Mouse (Mus musculus) hindbrain, embryonic 15.5 days (tissue): ENCODE data around the gene Tenm3. TPM values are rescaled to one million over a fixed set of nuclear protein-coding genes. Genes with fewer than 3 reads are reported as not detected.

Experiments used
- ATAC-seq: fragments of 200-750 bp; cut with Nextera tagmentation; 2 replicates; pipeline ENCODE4 v1.8.0; 2017; ENCODE audit warnings: low read depth, moderate number of reproducible peaks, moderate TSS enrichment; ENCODE audit not compliant: low FRiP score
- H3K27ac ChIP-seq: fragments of 300-500 bp; sonication (generic); replicated peaks from 2 replicates; pipeline ENCODE4 v1.5.1; 2015; ENCODE audit warnings: mild to moderate bottlenecking, inconsistent platforms
- H3K27me3 ChIP-seq: fragments of 300-500 bp; sonication (generic); 2 replicates; pipeline ENCODE4 v1.6.1; 2015; ENCODE audit warnings: control low read depth, inconsistent platforms
- H3K36me3 ChIP-seq: fragments of 300-500 bp; sonication (generic); 2 replicates; pipeline ENCODE4 v1.6.1; 2015; ENCODE audit warnings: control low read depth, inconsistent platforms
- H3K4me1 ChIP-seq: fragments of 300-500 bp; sonication (generic); replicated peaks from 2 replicates; pipeline ENCODE4 v1.6.1; 2015; ENCODE audit warnings: control low read depth, inconsistent platforms
- H3K4me2 ChIP-seq: fragments of 300-500 bp; sonication (generic); 2 replicates; pipeline ENCODE4 v1.6.1; 2015; ENCODE audit warnings: moderate library complexity, mild to moderate bottlenecking, inconsistent platforms
- H3K4me3 ChIP-seq: fragments of 300-500 bp; sonication (generic); 2 replicates; pipeline ENCODE4 v1.5.1; 2015; ENCODE audit warnings: mild to moderate bottlenecking, inconsistent platforms
- H3K9ac ChIP-seq: fragments of 300-500 bp; sonication (generic); 2 replicates; pipeline ENCODE4 v1.6.1; 2015; ENCODE audit warnings: inconsistent platforms
- H3K9me3 ChIP-seq: fragments of 300-500 bp; sonication (generic); 2 replicates; pipeline ENCODE4 v1.6.1; 2016; ENCODE audit warnings: control low read depth, inconsistent platforms
- WGBS: fragments of 180-500 bp; shearing (Covaris S2); methylation state at CpG from one replicate; pipeline ENCODE4 v1.1.7; 2015; 5-methylcytosine and 5-hydroxymethylcytosine counted together
- polyA plus RNA-seq: library from polyadenylated mRNA; unstranded; fragments of >200 nt; fragmentation: Nextera tagmentation; extraction: Ambion mirVana; gene quantifications from 2 replicates; pipeline ENCODE4 v1.2.1, GENCODE M21; 2015

Gene Tenm3
- polyA plus RNA-seq, 1 experiment from 2014 or later, result 32.7 TPM

DNA sequence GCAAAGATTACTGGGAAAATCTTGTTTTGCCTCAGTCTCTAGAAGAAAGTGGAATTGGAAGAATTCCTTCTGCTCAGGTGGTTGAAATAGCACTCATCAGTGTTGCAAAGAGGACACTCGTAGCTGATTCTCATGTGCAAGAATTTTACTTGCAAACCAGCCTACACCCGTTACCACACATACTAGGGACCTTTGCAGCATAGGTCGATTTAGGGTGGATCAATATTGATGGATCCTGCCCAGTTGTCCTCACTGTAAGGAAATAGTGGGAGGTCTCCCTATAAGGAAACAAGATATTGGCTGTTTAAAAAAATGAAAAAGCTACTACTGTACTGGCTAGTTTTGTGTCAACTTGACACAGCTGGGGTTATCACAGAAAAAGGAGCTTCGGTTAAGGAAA is 242.1 kb downstream of the Tenm3 start:
- no peak overlapping the region for H3K9ac ChIP-seq
- no peak overlapping the region for H3K27ac ChIP-seq
- WGBS, result 94% methylated on average over 4 of the region's 4 CpGs
- H3K9me3 ChIP-seq, result no peaks in the 10 kb centered on the region
- H3K4me3 ChIP-seq, result no peak overlapping the region
- ATAC-seq, result no peak
- H3K4me1 ChIP-seq, result peaks cover 6% of the 10 kb centered on the region; the same call in 1 of the 2 replicates
- no peaks in the 10 kb centered on the region for H3K27me3 ChIP-seq
- H3K4me2 ChIP-seq, result no peak overlapping the region
- no peaks in the 10 kb centered on the region for H3K36me3 ChIP-seq

DNA sequence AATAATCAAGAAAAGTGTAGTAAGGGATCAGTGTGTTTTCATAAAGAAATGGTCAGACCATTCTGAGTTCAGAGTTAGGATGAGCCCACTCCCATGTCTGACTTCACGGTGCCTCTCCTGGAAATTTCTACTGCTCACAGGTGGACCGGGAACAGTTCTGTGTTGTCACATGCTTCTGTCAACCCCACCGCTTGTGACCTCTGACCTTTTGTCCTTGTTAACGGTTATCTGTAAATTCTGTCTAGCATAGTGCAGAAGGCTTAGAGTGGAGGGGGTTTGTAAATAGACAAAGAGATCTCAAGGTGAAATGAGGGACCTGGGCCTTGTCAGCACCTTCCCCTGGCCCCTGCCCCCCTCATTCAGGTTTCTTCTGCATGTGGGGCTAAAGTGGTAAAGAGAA is 244.7 kb downstream of the Tenm3 start:
- WGBS, result 74% methylated on average over 4 of the region's 4 CpGs
- no peak overlapping the region for H3K9ac ChIP-seq
- no peaks in the 10 kb centered on the region for H3K9me3 ChIP-seq
- no peak for ATAC-seq
- no peaks in the 10 kb centered on the region for H3K36me3 ChIP-seq
- H3K4me1 ChIP-seq, result peaks cover 6% of the 10 kb centered on the region; the same call in 1 of the 2 replicates
- no peak overlapping the region for H3K27ac ChIP-seq
- no peak overlapping the region for H3K4me2 ChIP-seq
- no peaks in the 10 kb centered on the region for H3K27me3 ChIP-seq
- H3K4me3 ChIP-seq, result no peak overlapping the region

DNA sequence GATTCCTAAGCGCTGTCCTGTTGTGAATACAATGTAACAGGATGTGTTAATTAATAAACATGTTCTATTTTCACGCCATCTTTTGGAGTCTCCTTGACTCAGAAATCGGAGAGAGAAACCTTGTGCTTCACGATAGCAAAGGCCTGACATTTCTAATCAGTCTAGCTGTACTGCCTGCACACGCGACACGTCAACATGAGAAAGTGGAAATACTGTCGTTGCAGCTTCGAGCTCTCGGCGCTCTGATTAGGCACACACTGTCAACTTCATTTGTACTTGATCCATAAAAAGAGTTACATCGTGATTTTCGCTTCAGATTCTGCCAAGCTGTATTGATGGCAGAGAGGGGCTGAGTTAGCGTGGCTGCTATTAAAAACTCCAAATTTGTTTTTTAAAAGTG is 247.4 kb downstream of the Tenm3 start:
- H3K9ac ChIP-seq, result no peak overlapping the region
- no peak overlapping the region for H3K4me3 ChIP-seq
- H3K4me2 ChIP-seq, result no peak overlapping the region
- 67% methylated on average over 14 of the region's 14 CpGs for WGBS
- H3K27ac ChIP-seq, result no peak overlapping the region
- no peaks in the 10 kb centered on the region for H3K36me3 ChIP-seq
- H3K9me3 ChIP-seq, result no peaks in the 10 kb centered on the region
- no peak for ATAC-seq
- peaks cover 6% of the 10 kb centered on the region; the same call in 1 of the 2 replicates for H3K4me1 ChIP-seq
- no peaks in the 10 kb centered on the region for H3K27me3 ChIP-seq

DNA sequence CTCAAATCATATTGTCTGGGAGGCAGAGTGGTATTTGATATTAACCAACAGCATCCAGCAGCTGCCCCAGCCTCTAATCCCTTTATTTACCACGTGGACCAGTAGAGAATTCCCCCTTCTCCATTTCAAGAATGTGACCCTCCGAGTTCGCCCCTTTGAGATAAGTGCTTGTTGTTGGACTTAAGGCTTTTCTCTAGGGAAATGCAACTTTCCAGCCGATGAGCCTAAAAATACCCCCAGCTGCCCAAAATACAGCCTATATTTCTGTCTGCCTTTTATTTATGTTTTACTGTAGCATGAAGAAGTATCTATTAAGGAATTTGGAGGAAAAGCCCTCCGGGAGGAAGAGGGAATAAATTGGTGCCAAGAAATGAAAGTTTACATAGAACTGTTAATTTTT is 251.9 kb downstream of the Tenm3 start:
- no peaks in the 10 kb centered on the region for H3K9me3 ChIP-seq
- H3K36me3 ChIP-seq, result no peaks in the 10 kb centered on the region
- no peak overlapping the region for H3K9ac ChIP-seq
- H3K4me1 ChIP-seq, result peaks cover 3% of the 10 kb centered on the region; the same call in 1 of the 2 replicates
- H3K4me3 ChIP-seq, result no peak overlapping the region
- H3K4me2 ChIP-seq, result no peak overlapping the region
- no peak for ATAC-seq
- H3K27ac ChIP-seq, result no peak overlapping the region
- H3K27me3 ChIP-seq, result no peaks in the 10 kb centered on the region
- WGBS, result 67% methylated on average over 5 of the region's 5 CpGs

DNA sequence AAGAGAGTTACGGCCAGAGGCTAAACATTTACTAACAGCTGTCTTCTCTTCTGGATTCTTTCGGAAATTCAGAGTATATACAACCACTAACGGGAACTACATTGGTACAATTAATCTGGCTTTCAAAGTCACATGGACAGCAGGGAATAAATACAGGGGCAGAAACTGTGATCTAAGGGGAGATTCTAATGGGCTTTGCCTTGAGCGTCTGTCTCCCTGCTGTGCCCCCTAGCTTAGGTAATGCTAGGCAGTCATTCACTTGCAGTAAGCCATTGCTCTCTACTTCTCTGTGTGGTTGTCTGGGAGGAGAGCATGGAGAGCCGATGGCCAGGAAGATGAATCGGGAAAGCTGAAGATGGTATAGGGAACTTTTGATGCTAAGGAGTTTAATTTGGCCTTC is 264.0 kb downstream of the Tenm3 start:
- no peak overlapping the region for H3K4me2 ChIP-seq

DNA sequence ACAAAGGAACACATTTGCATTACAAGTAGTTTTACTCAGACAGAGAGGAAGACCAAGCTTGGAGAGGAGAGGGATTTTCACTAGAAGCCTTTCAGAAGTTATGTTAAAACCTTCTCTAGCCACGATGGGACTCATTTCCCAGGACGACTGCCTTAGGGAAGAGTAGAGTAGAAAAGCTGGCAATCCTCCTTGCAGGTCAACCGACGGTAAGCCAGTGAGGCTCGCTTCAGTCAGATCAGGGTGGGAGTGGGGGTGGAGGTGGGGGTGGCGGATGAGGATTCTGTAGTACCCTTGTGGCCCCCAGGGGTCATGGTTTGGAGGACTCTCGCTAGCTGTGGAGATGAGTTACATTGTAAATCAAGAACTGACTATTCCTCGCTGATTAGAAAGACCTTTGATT is 264.6 kb downstream of the Tenm3 start:
- Histone ChIP-seq H3K27ac (no peak overlapping the region), H3K4me1 (peaks cover 8% of the 10 kb centered on the region; the same call in 1 of the 2 replicates), H3K9me3 (no peaks in the 10 kb centered on the region), H3K27me3 (no peaks in the 10 kb centered on the region), H3K9ac (no peak overlapping the region), H3K4me3 (no peak overlapping the region), H3K4me2 (no peak overlapping the region), H3K36me3 (no peaks in the 10 kb centered on the region)
- ATAC-seq, result no peak
- WGBS, result 10% methylated on average over 8 of the region's 8 CpGs

More for the DNA sequence above, 264.0 kb downstream of the Tenm3 start:
- H3K27me3 ChIP-seq, result no peaks in the 10 kb centered on the region
- no peaks in the 10 kb centered on the region for H3K36me3 ChIP-seq
- ATAC-seq, result no peak
- peaks cover 8% of the 10 kb centered on the region; the same call in 1 of the 2 replicates for H3K4me1 ChIP-seq
- H3K27ac ChIP-seq, result no peak overlapping the region
- no peak overlapping the region for H3K4me3 ChIP-seq
- WGBS, result 18% methylated on average over 6 of the region's 6 CpGs
- H3K9ac ChIP-seq, result no peak overlapping the region
- H3K9me3 ChIP-seq, result no peaks in the 10 kb centered on the region

- H3K27me3 ChIP-seq, result no peaks in the 10 kb centered on the region
- H3K4me2 ChIP-seq, result no peak overlapping the region
- no peak for ATAC-seq
- no peaks in the 10 kb centered on the region for H3K9me3 ChIP-seq
- no peak overlapping the region for H3K27ac ChIP-seq
- H3K36me3 ChIP-seq, result no peaks in the 10 kb centered on the region
- no peak overlapping the region for H3K9ac ChIP-seq
- WGBS, result 68% methylated on average over 1 of the region's 1 CpGs
- H3K4me3 ChIP-seq, result no peak overlapping the region
- 0 out of 2 replicates have a peak, but pooled peaks cover under 1% of the 10 kb centered on the region for H3K4me1 ChIP-seq
These were observed 270.8 kb downstream of the Tenm3 start for GRCm38 (mm10) chr8:48572941-48573340.

DNA sequence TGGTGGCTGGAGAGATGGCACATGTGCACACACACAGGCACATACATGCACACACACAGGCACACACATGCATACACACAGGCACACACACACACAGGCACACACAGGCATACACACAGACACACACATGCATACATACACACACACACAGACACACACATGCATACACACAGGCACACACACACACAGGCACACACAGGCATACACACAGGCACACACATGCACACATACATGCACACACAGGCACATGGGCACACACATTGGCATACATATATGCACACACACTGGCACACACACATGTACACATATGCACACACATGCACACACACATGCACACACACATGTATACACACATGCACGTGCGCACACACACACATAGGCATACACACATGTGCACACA is 271.4 kb downstream of the Tenm3 start:
- ATAC-seq, result no peak
- 94% methylated on average over 2 of the region's 2 CpGs for WGBS
- H3K9me3 ChIP-seq, result no peaks in the 10 kb centered on the region

GRCm38 (mm10) chr8:48568608-48569007 is 275.1 kb downstream of the Tenm3 start:
- Histone ChIP-seq H3K27me3 (no peaks in the 10 kb centered on the region), H3K9me3 (no peaks in the 10 kb centered on the region), H3K4me2 (no peak overlapping the region), H3K9ac (no peak overlapping the region), H3K27ac (0 out of 2 replicates have a peak overlapping the region, but pooled peaks have one; percentile 38), H3K4me1 (0 out of 2 replicates have a peak, but pooled peaks cover 3% of the 10 kb centered on the region), H3K4me3 (no peak overlapping the region), H3K36me3 (no peaks in the 10 kb centered on the region)
- no peak for ATAC-seq
- WGBS, result 47% methylated on average over 4 of the region's 4 CpGs

More for the DNA sequence above, 271.4 kb downstream of the Tenm3 start:
- Histone ChIP-seq H3K27me3 (no peaks in the 10 kb centered on the region), H3K4me2 (no peak overlapping the region), H3K4me3 (no peak overlapping the region), H3K27ac (no peak overlapping the region), H3K36me3 (no peaks in the 10 kb centered on the region), H3K4me1 (0 out of 2 replicates have a peak, but pooled peaks cover 3% of the 10 kb centered on the region), H3K9ac (no peak overlapping the region)

DNA sequence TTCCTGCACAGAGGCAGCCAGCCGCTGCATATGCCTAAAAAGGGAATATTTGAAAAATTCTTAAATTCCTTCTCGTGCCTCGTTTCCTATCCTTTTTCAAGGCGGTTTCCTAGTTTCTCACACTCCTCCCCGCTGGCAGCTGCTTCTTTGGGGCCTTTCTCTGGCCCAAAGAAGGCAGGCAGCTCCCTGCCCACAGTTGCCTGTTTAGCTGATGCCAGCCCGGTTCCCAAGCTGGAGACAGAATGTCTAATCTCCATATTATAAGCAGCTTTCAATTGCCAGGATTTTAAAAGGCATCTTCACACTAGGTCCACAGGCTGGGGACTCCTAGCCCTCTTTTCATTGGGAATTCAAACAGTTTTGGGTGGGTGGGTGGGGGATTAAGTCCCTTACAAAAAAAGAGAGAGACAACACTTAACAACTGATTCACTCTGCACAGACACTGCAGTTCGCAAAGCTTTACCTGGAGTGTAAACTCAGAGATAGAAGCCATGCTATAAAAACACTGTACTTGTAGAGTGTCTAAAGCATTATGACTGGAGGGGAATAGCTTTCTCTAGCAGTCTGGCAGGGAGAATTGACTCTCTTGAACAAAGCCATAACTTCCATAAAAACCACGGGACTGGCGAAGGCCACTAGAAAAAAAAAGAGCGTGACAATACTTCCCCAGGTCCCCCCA is 275.7 kb downstream of the Tenm3 start:
- WGBS, result 60% methylated on average over 10 of the region's 10 CpGs
- H3K4me1 ChIP-seq, result 0 out of 2 replicates have a peak, but pooled peaks cover 3% of the 10 kb centered on the region
- no peaks in the 10 kb centered on the region for H3K36me3 ChIP-seq
- ATAC-seq, result no peak
- H3K27me3 ChIP-seq, result no peaks in the 10 kb centered on the region
- peak overlapping the region; percentile 38; the same call in 1 of the 2 replicates for H3K27ac ChIP-seq
- no peak overlapping the region for H3K4me2 ChIP-seq
- no peak overlapping the region for H3K9ac ChIP-seq
- H3K9me3 ChIP-seq, result no peaks in the 10 kb centered on the region
- H3K4me3 ChIP-seq, result no peak overlapping the region

DNA sequence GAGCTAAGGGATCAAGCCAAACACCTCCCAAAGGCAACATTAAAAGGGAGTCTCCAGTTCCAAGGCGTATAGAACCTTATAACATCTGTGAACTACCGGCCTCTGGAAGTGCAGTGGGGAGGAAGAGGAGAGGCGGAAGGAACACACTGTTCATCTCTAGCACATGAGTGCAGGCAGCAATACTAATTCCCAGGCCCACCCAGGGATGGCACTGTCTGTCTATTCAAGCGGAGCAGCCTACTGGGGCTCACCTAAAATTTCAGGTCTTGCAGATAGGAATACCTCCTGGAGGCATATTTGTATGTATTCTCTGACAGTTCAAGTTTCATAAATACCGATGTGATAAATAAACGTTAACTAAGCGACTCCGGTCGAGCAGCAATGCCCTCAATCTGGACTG is 283.5 kb downstream of the Tenm3 start:
- WGBS, result 77% methylated on average over 9 of the region's 9 CpGs
- H3K36me3 ChIP-seq, result no peaks in the 10 kb centered on the region
- no peak overlapping the region for H3K4me2 ChIP-seq
- no peak overlapping the region for H3K9ac ChIP-seq
- no peaks in the 10 kb centered on the region for H3K9me3 ChIP-seq
- 0 out of 2 replicates have a peak, but pooled peaks cover 10% of the 10 kb centered on the region for H3K4me1 ChIP-seq
- no peak overlapping the region for H3K27ac ChIP-seq
- no peak for ATAC-seq
- H3K27me3 ChIP-seq, result no peaks in the 10 kb centered on the region
- H3K4me3 ChIP-seq, result no peak overlapping the region

GRCm38 (mm10) chr8:48555546-48556141 is 288.1 kb downstream of the Tenm3 start:
- H3K9me3 ChIP-seq, result no peaks in the 10 kb centered on the region
- H3K36me3 ChIP-seq, result no peaks in the 10 kb centered on the region
- under 1% methylated on average over 54 of the region's 55 CpGs for WGBS
- H3K4me2 ChIP-seq, result peak overlapping the region; percentile 92
- H3K4me3 ChIP-seq, result peak overlapping the region; percentile 63
- peak; percentile 90 for ATAC-seq
- no peaks in the 10 kb centered on the region for H3K27me3 ChIP-seq
- H3K9ac ChIP-seq, result peak overlapping the region; percentile 61
- peak overlapping the region; percentile 90 for H3K27ac ChIP-seq
- 0 out of 2 replicates have a peak, but pooled peaks cover 17% of the 10 kb centered on the region for H3K4me1 ChIP-seq
